Mouse (Mus musculus) megakaryocyte, embryonic 14.5 days (primary cell): ENCODE data around the gene Strada.

Experiments
- FLI1 ChIP-seq: IDR thresholded peaks from 2 replicates; pipeline ENCODE4 v1.6.1; 2012; ENCODE audit warnings: low read length, inconsistent platforms, mixed read lengths
- GATA1 ChIP-seq: IDR thresholded peaks from 3 replicates; pipeline ENCODE4 v1.6.1; 2012; ENCODE audit warnings: mixed read lengths, low read length, inconsistent platforms, borderline replicate concordance

DNA sequence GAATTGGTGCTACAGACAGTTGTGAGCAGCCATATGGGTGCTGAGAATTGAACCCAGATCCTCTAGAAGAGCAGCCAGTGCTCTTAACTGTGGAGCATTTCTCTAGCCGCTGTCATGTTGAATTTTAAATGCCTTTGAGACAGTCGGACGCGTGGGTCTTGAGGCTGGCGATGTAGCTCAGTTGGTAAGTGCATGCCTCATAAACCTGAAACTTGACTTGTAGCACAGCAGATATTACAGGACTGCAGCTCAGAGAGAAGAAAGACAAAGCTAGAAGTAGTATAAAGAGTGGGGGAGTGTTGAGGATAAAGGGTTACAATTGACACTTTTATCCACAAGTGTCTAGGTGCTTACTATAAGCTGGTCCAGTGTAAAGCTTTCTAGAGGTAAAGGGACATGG, 69.5 kb downstream of the Strada start:
- TF ChIP-seq GATA1 (no peak), FLI1 (no peak)
